Comparison of ENCODE assay signal across 8 mouse cellular contexts in the genomic region with DNA sequence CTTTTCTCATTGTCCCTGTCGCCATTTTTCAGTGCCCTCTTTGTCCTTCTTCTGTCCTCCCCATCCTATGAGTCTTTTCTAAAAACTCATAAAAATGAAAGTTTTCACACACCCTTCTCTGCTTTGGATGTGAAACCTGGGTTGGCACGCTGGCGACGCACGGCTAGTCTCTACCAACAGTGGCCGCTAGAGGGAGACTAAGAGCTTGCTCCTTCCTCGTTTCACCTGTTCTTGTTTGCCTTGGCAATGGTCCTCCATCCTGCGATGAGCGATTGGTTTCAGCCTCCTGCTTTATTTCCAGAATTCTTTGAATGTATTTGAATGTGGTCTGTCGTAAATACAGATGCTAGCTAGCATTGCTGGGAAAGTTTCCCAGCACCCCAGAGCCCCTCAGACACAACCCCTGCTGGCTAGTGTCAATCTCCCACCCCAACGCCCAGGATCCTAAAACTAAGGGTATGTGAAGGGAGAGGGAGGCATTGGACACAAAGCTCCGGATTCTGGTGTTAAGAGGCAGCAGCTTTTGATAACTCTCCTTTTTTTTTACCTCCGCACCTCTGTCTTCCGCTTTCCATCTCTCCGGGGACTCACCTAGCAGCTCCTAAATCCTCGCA.
DNase-seq lines count a peak whose midpoint lies in the region; ATAC-seq and TF ChIP-seq lines count a peak whose summit lies in the region.

No protein-coding gene starts in this region.

- H3K27ac ChIP-seq in bone marrow macrophage, adult 2 months (ENCODE audit: insufficient read depth, low read depth, low read length): no peak overlapping the region
- H3K27ac ChIP-seq in forebrain, embryonic 10.5 days: no peak overlapping the region
- H3K27ac ChIP-seq in heart, embryonic 14.5 days (replicated peaks in 1 of 2; ENCODE audit: control insufficient read depth in 1 of 2, insufficient read depth in 1 of 2, low read depth in 2 of 2, low read length in 2 of 2): no peak overlapping the region
- no peak overlapping the region for H3K27ac ChIP-seq in kidney, postnatal 0 days
- peak overlapping the region; percentile 93 for H3K27ac ChIP-seq in liver, embryonic 12.5 days
- no peak overlapping the region for H3K27ac ChIP-seq in stomach, embryonic 14.5 days (ENCODE audit: low read length)

- no peak for TF ChIP-seq POLR2A in bone marrow macrophage, adult 2 months (IDR thresholded peaks at IDR 0.05; ENCODE audit: borderline replicate concordance, low read depth, low read length)

- H3K9ac ChIP-seq in heart, embryonic 14.5 days (ENCODE audit: low read length): no peak overlapping the region
- H3K9ac ChIP-seq in kidney, postnatal 0 days (ENCODE audit: low read depth, low read length): no peak overlapping the region
- peak overlapping the region; percentile 64 for H3K9ac ChIP-seq in liver, embryonic 12.5 days
- H3K9ac ChIP-seq in stomach, embryonic 14.5 days (replicated peaks; ENCODE audit: low read depth, low read length): no peak overlapping the region

- no peaks in the 10 kb centered on the region for H3K36me3 ChIP-seq in forebrain, embryonic 10.5 days (replicated peaks)
- H3K36me3 ChIP-seq in heart, embryonic 14.5 days (ENCODE audit: control insufficient read depth, insufficient read depth, low read length): no peaks in the 10 kb centered on the region
- H3K36me3 ChIP-seq in kidney, postnatal 0 days (ENCODE audit: insufficient read depth, low read length): no peaks in the 10 kb centered on the region
- no peaks in the 10 kb centered on the region for H3K36me3 ChIP-seq in liver, embryonic 12.5 days
- H3K36me3 ChIP-seq in stomach, embryonic 14.5 days (ENCODE audit: control insufficient read depth, insufficient read depth, low read length): no peaks in the 10 kb centered on the region

- H3K4me1 ChIP-seq in bone marrow macrophage, adult 2 months (ENCODE audit: control insufficient read depth, insufficient read depth, low read length): peaks cover 8% of the 10 kb centered on the region; the same call in 1 of the 2 replicates
- 0 out of 2 replicates have a peak, but pooled peaks cover 8% of the 10 kb centered on the region for H3K4me1 ChIP-seq in forebrain, embryonic 10.5 days
- peaks cover 11 to 19% of the 10 kb centered on the region in 2 experiments for H3K4me1 ChIP-seq in heart, embryonic 14.5 days (ENCODE audit: control insufficient read depth in 2 of 2, insufficient read depth in 2 of 2, low read length in 2 of 2)
- H3K4me1 ChIP-seq in kidney, postnatal 0 days (replicated peaks; ENCODE audit: insufficient read depth, low read length): no peaks in the 10 kb centered on the region
- H3K4me1 ChIP-seq in liver, embryonic 12.5 days: peaks cover 65% of the 10 kb centered on the region
- H3K4me1 ChIP-seq in stomach, embryonic 14.5 days (ENCODE audit: control insufficient read depth, insufficient read depth, low read length): no peaks in the 10 kb centered on the region

- peak; percentile 94 for TF ChIP-seq CTCF in bone marrow macrophage, adult 2 months (IDR thresholded peaks at IDR 0.05; ENCODE audit: low read depth, low read length)
- peak; percentile 95 for TF ChIP-seq CTCF in kidney, postnatal 0 days (IDR thresholded peaks at IDR 0.05; ENCODE audit: low read depth)

- no peaks in the 10 kb centered on the region for H3K9me3 ChIP-seq in forebrain, embryonic 10.5 days
- H3K9me3 ChIP-seq in heart, embryonic 14.5 days (ENCODE audit: control insufficient read depth, low read length): no peaks in the 10 kb centered on the region
- no peaks in the 10 kb centered on the region for H3K9me3 ChIP-seq in kidney, postnatal 0 days (replicated peaks; ENCODE audit: low read length)
- H3K9me3 ChIP-seq in liver, embryonic 12.5 days (replicated peaks): no peaks in the 10 kb centered on the region
- H3K9me3 ChIP-seq in stomach, embryonic 14.5 days (ENCODE audit: control insufficient read depth, low read depth, low read length): no peaks in the 10 kb centered on the region

- WGBS in forebrain, embryonic 10.5 days: 36% methylated on average over 16 of the region's 16 CpGs
- 33% methylated on average over 16 of the region's 16 CpGs for WGBS in heart, embryonic 14.5 days
- 29% methylated on average over 16 of the region's 16 CpGs for WGBS in kidney, postnatal 0 days
- WGBS in liver, embryonic 12.5 days (ENCODE audit: insufficient replicate concordance): 30% methylated on average over 16 of the region's 16 CpGs
- 31% methylated on average over 16 of the region's 16 CpGs for WGBS in stomach, embryonic 14.5 days

- no peak overlapping the region for H3K4me3 ChIP-seq in bone marrow macrophage, adult 2 months (ENCODE audit: insufficient read depth, low read length)
- no peak overlapping the region for H3K4me3 ChIP-seq in forebrain, embryonic 10.5 days
- no peak overlapping the region for H3K4me3 ChIP-seq in heart, embryonic 14.5 days (ENCODE audit: control insufficient read depth in 1 of 2, insufficient read depth in 1 of 2, low read depth in 1 of 2, low read length in 2 of 2)
- H3K4me3 ChIP-seq in kidney, postnatal 0 days (replicated peaks; ENCODE audit: low read depth, low read length): no peak overlapping the region
- no peak overlapping the region for H3K4me3 ChIP-seq in liver, embryonic 12.5 days
- no peak overlapping the region for H3K4me3 ChIP-seq in stomach, embryonic 14.5 days (ENCODE audit: low read depth, low read length)

- H3K4me2 ChIP-seq in heart, embryonic 14.5 days (ENCODE audit: low read length): peak overlapping the region; percentile 6; the same call in 1 of the 2 replicates
- H3K4me2 ChIP-seq in kidney, postnatal 0 days (ENCODE audit: low read length): no peak overlapping the region
- H3K4me2 ChIP-seq in liver, embryonic 12.5 days: peak overlapping the region; percentile 65
- no peak overlapping the region for H3K4me2 ChIP-seq in stomach, embryonic 14.5 days (replicated peaks; ENCODE audit: low read depth, low read length)

- ATAC-seq in heart, embryonic 14.5 days (ENCODE audit: insufficient number of reproducible peaks, insufficient read depth, low FRiP score, low read depth): no peak
- peak; percentile 49; the same call in 1 of the 2 replicates for ATAC-seq in kidney, postnatal 0 days (replicated peaks; ENCODE audit: low FRiP score, low read depth)
- peak; percentile 58 for ATAC-seq in liver, embryonic 12.5 days
- ATAC-seq in stomach, embryonic 14.5 days (ENCODE audit: insufficient number of reproducible peaks, insufficient read depth, low FRiP score, low read depth): peak; percentile 46; the same call in 1 of the 2 replicates

- no peaks in the 10 kb centered on the region; the same call in 1 of the 2 replicates for H3K27me3 ChIP-seq in forebrain, embryonic 10.5 days (ENCODE audit: poor library complexity, severe bottlenecking)
- H3K27me3 ChIP-seq in heart, embryonic 14.5 days (ENCODE audit: control insufficient read depth, insufficient read depth, low read length): no peaks in the 10 kb centered on the region
- no peaks in the 10 kb centered on the region for H3K27me3 ChIP-seq in kidney, postnatal 0 days (ENCODE audit: insufficient read depth, low read length)
- no peaks in the 10 kb centered on the region for H3K27me3 ChIP-seq in liver, embryonic 12.5 days (replicated peaks)
- no peaks in the 10 kb centered on the region for H3K27me3 ChIP-seq in stomach, embryonic 14.5 days (ENCODE audit: control insufficient read depth, insufficient read depth, low read length)

- peak; percentile 85 to 87 for DNase-seq in B cell, adult 2 months
- DNase-seq in forebrain, embryonic 10.5 days (ENCODE audit: extremely low spot score, low spot score): peak; percentile 79
- DNase-seq in kidney, postnatal 0 days (ENCODE audit: low spot score): peak; percentile 88
- peak; percentile 83 for DNase-seq in neural tube, embryonic 10.5 days (ENCODE audit: extremely low spot score, low spot score)

Comparison
In these comparisons a context has a peak if more than half of its experiments do, and no peak if none do; other contexts are left out.
1. H3K4me2 ChIP-seq: peak in heart, embryonic 14.5 days (single experiment) and liver, embryonic 12.5 days (single experiment); none in kidney, postnatal 0 days (single experiment) and stomach, embryonic 14.5 days (single experiment).
2. Peak in every context shown above with its lines, with median percentiles within 50 percentile points of each other: DNase-seq.